ENCODE assay signal across 19 mouse cellular contexts in genomic region chr13:45923086-45923485, GRCm38 (mm10). TPM values are rescaled to one million over a fixed set of nuclear protein-coding genes. Genes with fewer than 3 reads are reported as not detected.
A peak's percentile ranks its signal among the peaks of the same experiment; 100 is the strongest.
DNase-seq lines count a peak whose midpoint lies in the region; ATAC-seq and TF ChIP-seq lines count a peak whose summit lies in the region.
"Had no signal": no experiment of that assay in that cellular context is flagged by ENCODE, and none has a peak within 500 bp of the region (broad histone marks: within the 10 kb centered on the region; RNA-seq: fewer than 3 reads in every experiment).

No protein-coding gene starts in this region.

- peaks cover 8% of the 10 kb centered on the region; the same call in 1 of the 2 replicates for H3K4me1 ChIP-seq in lung, embryonic 14.5 days (ENCODE audit: insufficient read depth)
- peaks cover 17 to 61% of the 10 kb centered on the region in 2 experiments for H3K4me1 ChIP-seq in CH12.LX (ENCODE audit: control insufficient read depth in 1 of 2, insufficient read depth in 2 of 2)
- H3K4me1 ChIP-seq in embryonic facial prominence, embryonic 13.5 days, result peaks cover 23% of the 10 kb centered on the region
- H3K4me1 ChIP-seq in stomach, embryonic 14.5 days (ENCODE audit: control insufficient read depth, insufficient read depth, low read length), result peaks cover 4% of the 10 kb centered on the region; the same call in 1 of the 2 replicates
- H3K4me1 ChIP-seq: forebrain, embryonic 12.5 days; hindbrain, embryonic 13.5 days; neural tube, embryonic 13.5 days had no signal

- TF ChIP-seq CTCF in lung, embryonic 14.5 days (IDR thresholded peaks at IDR 0.05; ENCODE audit: low read depth), result no peak
- TF ChIP-seq CTCF in CH12.LX (conservative IDR thresholded peaks at IDR 0.05 in 1 of 2, IDR thresholded peaks at IDR 0.05 in 1 of 2; ENCODE audit: low read depth in 2 of 2, low read length in 2 of 2), result no peak

- no peak for TF ChIP-seq RAD21 in CH12.LX (IDR thresholded peaks at IDR 0.05; ENCODE audit: low read depth, low read length)

- H3K9me3 ChIP-seq in lung, embryonic 14.5 days (ENCODE audit: low read depth, low read length), result no peaks in the 10 kb centered on the region
- H3K9me3 ChIP-seq in CH12.LX (replicated peaks; ENCODE audit: low read length), result no peaks in the 10 kb centered on the region
- H3K9me3 ChIP-seq in embryonic facial prominence, embryonic 13.5 days, result no peaks in the 10 kb centered on the region
- H3K9me3 ChIP-seq in stomach, embryonic 14.5 days (ENCODE audit: control insufficient read depth, low read depth, low read length), result no peaks in the 10 kb centered on the region
- H3K9me3 ChIP-seq: forebrain, embryonic 12.5 days; hindbrain, embryonic 13.5 days; limb, embryonic 10.5 days; midbrain, embryonic 13.5 days; neural tube, embryonic 13.5 days had no signal

- TF ChIP-seq EP300 in CH12.LX (IDR thresholded peaks at IDR 0.05; ENCODE audit: low read length), result 0 out of 2 replicates have a peak, but pooled peaks have one; percentile 6

- peak; percentile 18; the same call in 1 of the 2 replicates for ATAC-seq in lung, embryonic 14.5 days (ENCODE audit: insufficient read depth)
- ATAC-seq in embryonic facial prominence, embryonic 13.5 days (ENCODE audit: insufficient number of reproducible peaks, insufficient read depth, low FRiP score, low TSS enrichment, low read depth), result no peak
- no peak for ATAC-seq in stomach, embryonic 14.5 days (ENCODE audit: insufficient number of reproducible peaks, insufficient read depth, low FRiP score, low read depth)
- ATAC-seq: midbrain, embryonic 13.5 days had no signal

- no peak for TF ChIP-seq POLR2A in CH12.LX (IDR thresholded peaks at IDR 0.05; ENCODE audit: low read depth, low read length)

- dilution Hi-C loops in CH12.LX (cut with MboI; ENCODE audit: extremely low pct_ligation_motif_present, extremely low pct_unique_long_range_greater_than_20kb, low sequenced_read_pairs), result no loop called here

- peak overlapping the region; percentile 71 for H3K27ac ChIP-seq in lung, embryonic 14.5 days (ENCODE audit: low read depth)
- peak overlapping the region; percentile 87 for H3K27ac ChIP-seq in CH12.LX (ENCODE audit: insufficient read depth, low read depth)
- H3K27ac ChIP-seq in embryonic facial prominence, embryonic 13.5 days, result 0 out of 2 replicates have a peak overlapping the region, but pooled peaks have one; percentile 16
- H3K27ac ChIP-seq in stomach, embryonic 14.5 days (ENCODE audit: low read length), result peak overlapping the region; percentile 52; the same call in 1 of the 2 replicates
- H3K27ac ChIP-seq: forebrain, embryonic 12.5 days; hindbrain, embryonic 13.5 days; limb, embryonic 10.5 days; midbrain, embryonic 13.5 days; neural tube, embryonic 13.5 days had no signal

- H3K9ac ChIP-seq in lung, embryonic 14.5 days, result no peak overlapping the region
- H3K9ac ChIP-seq in CH12.LX (ENCODE audit: insufficient read depth, low read depth), result no peak overlapping the region
- no peak overlapping the region for H3K9ac ChIP-seq in embryonic facial prominence, embryonic 13.5 days
- H3K9ac ChIP-seq in stomach, embryonic 14.5 days (replicated peaks; ENCODE audit: low read depth, low read length), result no peak overlapping the region
- H3K9ac ChIP-seq: forebrain, embryonic 12.5 days; hindbrain, embryonic 13.5 days; midbrain, embryonic 13.5 days; neural tube, embryonic 13.5 days had no signal

- H3K27me3 ChIP-seq in lung, embryonic 14.5 days (ENCODE audit: insufficient read depth, low read length), result no peaks in the 10 kb centered on the region
- no peaks in the 10 kb centered on the region for H3K27me3 ChIP-seq in CH12.LX (replicated peaks)
- no peaks in the 10 kb centered on the region for H3K27me3 ChIP-seq in embryonic facial prominence, embryonic 13.5 days
- H3K27me3 ChIP-seq in stomach, embryonic 14.5 days (ENCODE audit: control insufficient read depth, insufficient read depth, low read length), result no peaks in the 10 kb centered on the region
- H3K27me3 ChIP-seq: forebrain, embryonic 12.5 days; hindbrain, embryonic 13.5 days; midbrain, embryonic 13.5 days; neural tube, embryonic 13.5 days had no signal

- H3K36me3 ChIP-seq in lung, embryonic 14.5 days (ENCODE audit: insufficient read depth), result no peaks in the 10 kb centered on the region
- H3K36me3 ChIP-seq in CH12.LX (replicated peaks in 1 of 2; ENCODE audit: control insufficient read depth in 1 of 2, insufficient read depth in 1 of 2, low read length in 1 of 2), result peaks cover 6 to 42% of the 10 kb centered on the region in 2 experiments
- no peaks in the 10 kb centered on the region for H3K36me3 ChIP-seq in embryonic facial prominence, embryonic 13.5 days
- no peaks in the 10 kb centered on the region for H3K36me3 ChIP-seq in stomach, embryonic 14.5 days (ENCODE audit: control insufficient read depth, insufficient read depth, low read length)
- H3K36me3 ChIP-seq: forebrain, embryonic 12.5 days; hindbrain, embryonic 13.5 days; limb, embryonic 10.5 days; midbrain, embryonic 13.5 days; neural tube, embryonic 13.5 days had no signal

- whole genome bisulfite sequencing in lung, embryonic 14.5 days, result 95% methylated on average over 1 of the region's 1 CpGs
- 90% methylated on average over 1 of the region's 1 CpGs for WGBS in embryonic facial prominence, embryonic 13.5 days
- WGBS in stomach, embryonic 14.5 days, result 100% methylated on average over 1 of the region's 1 CpGs

- DNase-seq in lung, embryonic 14.5 days, result no peak
- DNase-seq in lung, postnatal 25 days (ENCODE audit: low spot score), result no peak
- DNase-seq in CH12.LX (ENCODE audit: extremely low read depth), result no peak
- DNase-seq in neural tube, embryonic 10.5 days (ENCODE audit: extremely low spot score, low spot score), result no peak
- no peak for DNase-seq in left cerebral cortex, adult 11 months (ENCODE audit: low spot score)
- DNase-seq: adrenal gland, postnatal 25 days; cerebellum, adult 8-10 months; gastrocnemius, postnatal 36 days; kidney, adult 11 months; retina, postnatal 1 day; right cerebral cortex, postnatal 25 days; spleen, adult 18-20 months had no signal

- no peak overlapping the region for H3K4me3 ChIP-seq in lung, embryonic 14.5 days (ENCODE audit: low read depth, low read length)
- peak overlapping the region in 1 of 3 experiments; percentile 43 for H3K4me3 ChIP-seq in CH12.LX (replicated peaks in 1 of 3; ENCODE audit: low read depth in 2 of 3, low read length in 2 of 3, poor library complexity in 1 of 3)
- H3K4me3 ChIP-seq in embryonic facial prominence, embryonic 13.5 days, result no peak overlapping the region
- H3K4me3 ChIP-seq in stomach, embryonic 14.5 days (ENCODE audit: low read depth, low read length), result no peak overlapping the region
- H3K4me3 ChIP-seq: forebrain, embryonic 12.5 days; hindbrain, embryonic 13.5 days; limb, embryonic 10.5 days; midbrain, embryonic 13.5 days; neural tube, embryonic 13.5 days had no signal

- peaks cover 28% of the 10 kb centered on the region for H3K79me2 ChIP-seq in CH12.LX (replicated peaks; ENCODE audit: control insufficient read depth, extremely low read depth, insufficient read depth, poor library complexity, severe bottlenecking)

- peak overlapping the region; percentile 35; the same call in 1 of the 2 replicates for H3K4me2 ChIP-seq in lung, embryonic 14.5 days
- peak overlapping the region; percentile 93; the same call in 1 of the 2 replicates for H3K4me2 ChIP-seq in CH12.LX (ENCODE audit: insufficient read depth, low read depth, poor library complexity, severe bottlenecking)
- no peak overlapping the region for H3K4me2 ChIP-seq in embryonic facial prominence, embryonic 13.5 days
- H3K4me2 ChIP-seq in stomach, embryonic 14.5 days (replicated peaks; ENCODE audit: low read depth, low read length), result no peak overlapping the region
- H3K4me2 ChIP-seq: forebrain, embryonic 12.5 days; hindbrain, embryonic 13.5 days; midbrain, embryonic 13.5 days; neural tube, embryonic 13.5 days had no signal

- in situ Hi-C loops in CH12.LX (cut with MboI; ENCODE audit: low pct_ligation_motif_present, low pct_unique_long_range_greater_than_20kb, low sequenced_read_pairs), result no loop called here

TF ChIP-seq in CH12.LX, 34 proteins besides CTCF, POLR2A, EP300 and RAD21:
- TF ChIP-seq ETS1 (conservative IDR thresholded peaks at IDR 0.05; ENCODE audit: low read depth, low read length) (no peak), MYC (IDR thresholded peaks at IDR 0.05; ENCODE audit: low read depth, low read length) (0 out of 2 replicates have a peak, but pooled peaks have one; percentile 8)

RNA-seq across cellular contexts. Expression of gene Atxn1, which starts 41.7 kb away (rescaled TPM):
- polyA plus RNA-seq in lung, embryonic 14.5 days (2014; fragmentation: Nextera tagmentation; extraction: Ambion mirVana), result 3.9 and 6.4 TPM in 2 replicates
- total RNA-seq in CH12.LX (2012; rRNA removed), result 13.1 and 13.6 TPM in 2 replicates
- 8.0 and 8.2 TPM in 2 replicates for total RNA-seq in CH12.LX (2014; rRNA removed)
- 9.3 and 9.7 TPM in 2 replicates for polyA plus RNA-seq in CH12.LX (2012; ENCODE audit: insufficient read length, low read depth)
- polyA plus RNA-seq in embryonic facial prominence, embryonic 13.5 days (2015; fragmentation: Nextera tagmentation; extraction: Ambion mirVana), result 5.5 and 7.7 TPM in 2 replicates
- polyA plus RNA-seq in stomach, embryonic 14.5 days (2014; fragmentation: Nextera tagmentation; extraction: Ambion mirVana), result 6.5 and 11.2 TPM in 2 replicates

Comparison
In these comparisons a context has a peak if more than half of its experiments do, and no peak if none do; other contexts are left out.
1. H3K27ac ChIP-seq: peak in every context shown above with its lines; median percentile 87 in CH12.LX; 71 in lung, embryonic 14.5 days; 52 in stomach, embryonic 14.5 days; 16 in embryonic facial prominence, embryonic 13.5 days.
2. H3K4me2 ChIP-seq: peak in lung, embryonic 14.5 days (single experiment) and CH12.LX (single experiment); none in embryonic facial prominence, embryonic 13.5 days (single experiment) and stomach, embryonic 14.5 days (single experiment).